11 mouse cellular contexts compared by ENCODE assay signal in the genomic region with DNA sequence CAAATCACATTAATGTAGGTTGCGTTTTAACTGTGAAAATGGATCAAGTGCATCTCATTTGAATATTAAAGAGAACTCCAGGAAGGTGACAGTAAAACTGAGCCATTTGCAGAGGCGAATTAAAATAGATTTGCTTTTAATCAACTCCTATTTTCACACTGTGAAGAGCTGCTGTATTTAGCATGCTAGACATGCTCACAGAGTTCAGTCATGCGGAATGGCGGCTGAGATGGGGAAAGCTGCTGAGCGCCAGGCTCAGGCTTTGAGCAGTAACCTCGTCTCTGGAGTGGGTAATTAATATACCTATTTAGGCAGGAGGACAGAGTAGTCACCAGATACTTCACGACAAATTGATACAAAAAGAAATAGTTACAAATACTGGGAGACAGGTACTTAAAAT. TPM values are rescaled to one million over a fixed set of nuclear protein-coding genes. Genes with fewer than 3 reads are reported as not detected.
A peak's percentile ranks its signal among the peaks of the same experiment; 100 is the strongest.
DNase-seq lines count a peak whose midpoint lies in the region; ATAC-seq lines count a peak whose summit lies in the region.
"Had no signal": no experiment of that assay in that cellular context is flagged by ENCODE, and none has a peak within 500 bp of the region (broad histone marks: within the 10 kb centered on the region; RNA-seq: fewer than 3 reads in every experiment).

No protein-coding gene starts in this region.

- H3K36me3 ChIP-seq in hindbrain, embryonic 10.5 days: no peaks in the 10 kb centered on the region
- H3K36me3 ChIP-seq in midbrain, embryonic 10.5 days: no peaks in the 10 kb centered on the region

- DNase-seq in cerebellum, postnatal 14 days: peak; percentile 68 to 79
- peak; percentile 66 for DNase-seq in A20 (ENCODE audit: low read depth, low spot score)
- peak; percentile 22 for DNase-seq in hindbrain, embryonic 10.5 days (ENCODE audit: low spot score)
- DNase-seq in midbrain, embryonic 10.5 days (ENCODE audit: low spot score): peak; percentile 23
- DNase-seq in lung, postnatal 10 days: no peak
- DNase-seq in spleen, adult 18-20 months: no peak
- DNase-seq: gastrocnemius, adult 2 months; liver had no signal

- H3K4me1 ChIP-seq in hindbrain, embryonic 10.5 days (replicated peaks): peaks cover 44% of the 10 kb centered on the region
- H3K4me1 ChIP-seq in midbrain, embryonic 10.5 days: peaks cover 40% of the 10 kb centered on the region

- H3K4me3 ChIP-seq in hindbrain, embryonic 10.5 days: no peak overlapping the region
- no peak overlapping the region for H3K4me3 ChIP-seq in midbrain, embryonic 10.5 days
- H3K4me3 ChIP-seq: gastrocnemius, adult 2 months had no signal

- 28% methylated on average over 7 of the region's 7 CpGs for WGBS in hindbrain, embryonic 10.5 days
- 28% methylated on average over 7 of the region's 7 CpGs for WGBS in midbrain, embryonic 10.5 days

- no peaks in the 10 kb centered on the region for H3K9me3 ChIP-seq in hindbrain, embryonic 10.5 days
- no peaks in the 10 kb centered on the region for H3K9me3 ChIP-seq in midbrain, embryonic 10.5 days (replicated peaks)

- H3K27me3 ChIP-seq in hindbrain, embryonic 10.5 days (ENCODE audit: insufficient read depth, poor library complexity, severe bottlenecking): no peaks in the 10 kb centered on the region
- H3K27me3 ChIP-seq in midbrain, embryonic 10.5 days (ENCODE audit: low read depth, poor library complexity, severe bottlenecking): no peaks in the 10 kb centered on the region
- H3K27me3 ChIP-seq: Patski had no signal

- no peak for ATAC-seq in cerebellum, adult (ENCODE audit: insufficient number of reproducible peaks, low FRiP score, low TSS enrichment)
- ATAC-seq in megakaryocyte progenitor cell, adult 5-6 weeks (replicated peaks; ENCODE audit: poor library complexity): no peak
- ATAC-seq: Patski had no signal

- no peak overlapping the region for H3K27ac ChIP-seq in hindbrain, embryonic 10.5 days
- H3K27ac ChIP-seq in midbrain, embryonic 10.5 days (replicated peaks): no peak overlapping the region
- H3K27ac ChIP-seq: gastrocnemius, adult 2 months had no signal

RNA-seq across cellular contexts. Expression of gene Spen, which starts 3.5 kb away (rescaled TPM):
- polyA plus RNA-seq in hindbrain, embryonic 10.5 days (2016; fragmentation: Nextera tagmentation; extraction: Ambion mirVana): 12.8 and 14.2 TPM in 2 replicates
- polyA plus RNA-seq in midbrain, embryonic 10.5 days (2016; fragmentation: Nextera tagmentation; extraction: Ambion mirVana): 12.3 and 14.8 TPM in 2 replicates
- total RNA-seq in megakaryocyte progenitor cell, adult 5-6 weeks (2015): 28.4 and 35.6 TPM in 2 replicates
- 22.8 and 29.0 TPM in 2 replicates for total RNA-seq in megakaryocyte progenitor cell, adult 5-6 weeks (2017)

Comparison
In these comparisons a context has a peak if more than half of its experiments do, and no peak if none do; other contexts are left out.
1. DNase-seq: peak in cerebellum, postnatal 14 days (2 of 2), A20 (single experiment), hindbrain, embryonic 10.5 days (single experiment) and midbrain, embryonic 10.5 days (single experiment); none in lung, postnatal 10 days (single experiment) and spleen, adult 18-20 months (0 of 2).